Mouse (Mus musculus): Measurements from ENCODE around the gene Ado. TPM values are rescaled to one million over a fixed set of nuclear protein-coding genes. Genes with fewer than 3 reads are reported as not detected.

The Ado gene
- total RNA-seq (2021) = 10 to 100 TPM; 16.4 to 16.6 TPM

DNA sequence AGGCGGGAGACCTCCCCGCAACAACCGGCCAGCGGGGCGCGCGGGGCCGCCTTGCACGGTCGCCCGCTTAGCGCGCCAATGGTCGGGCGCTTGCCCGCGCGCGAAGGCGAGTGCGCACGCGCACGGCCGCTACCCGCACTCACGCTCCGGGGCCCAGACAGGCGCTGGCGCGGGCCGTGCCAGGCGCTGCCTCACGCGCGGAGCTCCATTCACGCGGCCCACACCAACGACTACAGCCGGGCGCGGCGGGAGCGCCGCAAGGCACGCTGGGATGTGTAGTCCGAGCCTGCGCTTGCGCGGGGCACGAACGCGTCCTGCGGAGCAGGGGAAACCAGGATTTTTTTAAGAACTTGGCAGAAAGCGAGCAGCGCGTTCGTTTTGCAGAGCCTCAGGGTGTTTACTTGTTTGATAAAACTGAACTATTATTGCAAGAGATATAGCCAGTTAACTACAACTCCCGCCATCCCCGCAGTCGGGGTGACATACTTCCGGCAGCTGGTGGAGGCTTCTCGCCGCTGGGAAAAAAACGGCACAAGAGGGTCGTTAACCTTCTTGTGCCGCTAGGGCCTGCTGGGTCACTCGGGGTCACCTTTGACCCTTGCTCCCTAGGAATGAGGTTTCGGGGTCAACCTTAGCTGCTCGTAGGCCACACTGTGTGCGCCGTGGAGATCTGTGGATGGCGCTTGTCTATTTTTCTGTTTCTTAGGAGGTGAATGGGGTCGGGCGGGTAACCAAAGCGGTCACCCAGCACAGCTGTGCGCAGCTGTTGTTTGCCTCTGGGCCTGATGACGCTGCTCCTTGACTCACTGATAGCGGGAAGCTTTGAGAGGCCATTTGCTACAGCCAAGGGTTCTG, at the start of gene Ado:
Gene Ado (minus strand): TSS at position 79 of the 855 bp plus-strand sequence.
- intact Hi-C loops (cut with DNase I) = loop anchor here (5.0 to 10.0 kb wide), 2 partner anchors 153 to 726 kb away; partner anchors contain the start of gene Arid5b
- DNase-seq = peak; percentile 88 to 94

DNA sequence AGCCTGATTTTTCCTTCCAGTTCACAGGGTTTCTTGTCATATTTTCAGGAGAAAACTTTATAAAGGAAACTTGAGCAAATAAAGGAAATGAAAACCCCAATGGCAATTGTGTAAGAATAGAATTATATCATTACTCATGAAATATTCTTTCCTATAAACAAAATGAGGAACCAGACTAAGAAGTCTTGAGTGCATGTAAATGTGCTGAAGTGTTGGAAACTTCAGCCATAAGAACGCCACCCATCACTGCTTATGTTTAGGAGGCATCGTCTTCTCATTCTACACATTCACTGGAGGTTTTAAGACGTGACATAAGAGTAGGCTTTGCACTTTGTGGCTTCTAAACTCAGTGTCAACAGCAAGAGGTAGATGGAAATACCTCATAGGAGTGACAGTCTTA, 46.5 kb upstream of the Ado start:
- intact Hi-C loops (cut with DNase I) = no loop called here
- no peak for DNase-seq

DNA sequence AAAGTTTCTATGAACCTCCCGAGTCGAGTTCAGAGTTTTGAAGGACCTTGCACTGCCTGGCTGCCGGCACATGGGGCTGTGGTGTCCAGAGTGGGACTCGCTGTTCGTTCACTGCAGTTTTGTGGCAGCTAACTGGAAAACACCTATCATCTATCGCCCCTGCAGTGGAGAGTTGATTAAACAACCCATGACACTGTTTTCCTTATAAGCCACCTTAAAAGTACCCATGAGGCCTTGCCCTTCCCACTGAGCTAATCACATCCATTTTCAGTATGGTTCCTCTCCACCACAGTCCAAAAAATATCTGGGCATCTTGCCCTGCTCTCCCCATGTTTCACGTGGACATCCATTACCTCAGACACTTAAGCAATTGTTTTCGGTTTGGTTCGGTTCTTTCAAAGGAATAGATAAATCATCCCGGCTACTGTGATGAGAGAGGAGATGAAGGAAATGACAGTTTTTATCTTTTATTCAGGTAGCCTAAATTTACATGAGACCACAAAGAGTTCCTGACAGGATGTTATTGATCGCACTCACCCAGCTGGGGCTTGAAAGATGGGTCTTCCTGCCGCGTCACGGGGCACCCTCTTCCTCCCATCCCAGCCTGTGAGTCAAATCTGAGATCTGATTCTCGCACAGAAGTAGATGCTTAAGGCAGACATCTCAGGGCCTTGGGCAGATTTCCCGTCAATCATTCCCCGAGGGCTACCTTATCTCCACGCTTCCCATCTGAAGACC, 37.3 kb upstream of the Ado start:
- intact Hi-C loops (cut with DNase I) = no loop called here
- no peak for DNase-seq

DNA sequence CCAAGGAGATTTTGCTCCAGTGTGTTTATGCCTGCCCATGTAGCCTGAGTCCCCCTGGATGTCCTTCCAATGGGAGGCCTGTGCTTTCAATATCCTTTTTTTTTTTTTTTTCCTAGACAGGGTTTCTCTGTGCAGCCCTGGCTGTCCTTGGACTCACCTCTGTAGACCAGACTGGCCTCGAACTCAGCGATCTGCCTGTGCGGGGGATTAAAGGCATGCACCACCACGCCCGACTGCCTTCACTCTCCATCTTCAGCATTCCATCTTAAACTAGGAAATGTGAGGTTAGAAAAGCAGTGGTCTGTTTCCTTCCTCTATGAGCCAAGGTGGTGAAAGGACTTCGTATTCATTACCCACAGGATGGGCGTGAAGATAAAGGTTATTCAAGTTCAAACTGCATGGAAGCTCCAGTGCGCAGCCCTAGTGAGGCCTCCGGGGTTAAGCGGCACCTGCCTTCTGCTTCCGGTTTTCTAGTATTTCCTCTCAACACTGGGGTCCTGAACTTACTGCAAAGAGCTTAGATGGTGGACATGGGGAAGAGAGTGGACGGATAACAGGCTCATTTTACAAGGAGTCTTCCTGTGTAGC, 33.0 kb upstream of the Ado start:
- intact Hi-C loops (cut with DNase I) = no loop called here

DNA sequence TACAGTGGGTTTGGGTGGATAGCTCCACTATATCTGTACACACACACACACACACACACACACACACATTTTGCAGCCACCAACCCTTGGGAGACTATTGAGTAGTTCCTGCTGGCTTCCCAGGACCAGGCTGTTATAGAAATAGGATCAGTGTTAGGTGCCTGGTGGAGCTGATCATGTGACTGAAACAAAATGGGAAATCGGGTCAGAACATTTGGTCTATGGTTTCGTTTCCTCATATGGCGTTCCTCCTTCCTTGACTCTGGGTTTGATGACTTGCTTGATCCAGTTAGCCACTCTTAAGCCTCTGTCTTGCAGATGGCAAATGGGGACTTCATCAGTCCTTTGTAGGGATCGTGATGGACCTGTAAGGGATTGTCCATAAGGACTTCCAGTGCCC, 31.1 kb upstream of the Ado start:
- no peak for DNase-seq
- intact Hi-C loops (cut with DNase I) = no loop called here

More for the DNA sequence above, 33.0 kb upstream of the Ado start:
- no peak for DNase-seq

DNA sequence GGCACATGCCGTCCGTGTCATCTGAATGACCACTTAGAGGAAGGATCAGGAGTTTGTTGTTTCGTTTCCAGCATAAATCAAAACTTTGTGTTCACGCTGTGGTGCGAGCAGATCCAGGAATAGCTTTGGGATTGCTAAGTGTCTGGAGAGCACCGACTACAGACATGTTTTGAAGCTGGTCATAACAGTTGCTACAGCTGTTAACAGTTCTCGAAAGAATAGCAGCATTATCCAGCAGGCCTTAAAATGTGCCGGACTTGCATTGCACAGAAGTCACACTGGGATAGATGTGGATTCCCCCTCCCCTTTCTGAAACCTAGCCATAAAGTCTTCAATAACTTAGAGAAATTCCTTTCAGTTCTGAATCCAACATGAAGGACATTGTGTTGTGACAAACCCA, 24.6 kb upstream of the Ado start:
- intact Hi-C loops (cut with DNase I) = no loop called here
- no peak for DNase-seq

DNA sequence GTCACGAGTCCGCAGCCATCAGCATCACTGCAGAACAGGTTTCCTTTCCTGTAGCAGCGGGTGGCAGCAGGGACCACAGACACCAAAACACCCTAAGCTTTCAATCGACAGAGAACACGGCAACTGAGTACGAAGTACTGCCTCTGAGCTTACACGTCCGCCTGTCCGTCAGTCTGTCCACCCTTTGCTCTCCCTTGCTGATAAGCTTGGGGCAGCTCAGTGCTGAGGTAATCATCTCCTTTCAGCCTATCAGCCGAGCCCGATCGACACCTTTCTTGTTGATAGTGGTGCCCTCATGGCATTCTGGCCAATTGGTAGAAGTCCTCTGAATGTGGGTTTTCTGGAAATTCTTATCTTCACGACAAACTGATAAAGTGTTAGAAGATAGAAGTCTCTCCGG, 22.7 kb upstream of the Ado start:
- intact Hi-C loops (cut with DNase I) = no loop called here
- DNase-seq = no peak

DNA sequence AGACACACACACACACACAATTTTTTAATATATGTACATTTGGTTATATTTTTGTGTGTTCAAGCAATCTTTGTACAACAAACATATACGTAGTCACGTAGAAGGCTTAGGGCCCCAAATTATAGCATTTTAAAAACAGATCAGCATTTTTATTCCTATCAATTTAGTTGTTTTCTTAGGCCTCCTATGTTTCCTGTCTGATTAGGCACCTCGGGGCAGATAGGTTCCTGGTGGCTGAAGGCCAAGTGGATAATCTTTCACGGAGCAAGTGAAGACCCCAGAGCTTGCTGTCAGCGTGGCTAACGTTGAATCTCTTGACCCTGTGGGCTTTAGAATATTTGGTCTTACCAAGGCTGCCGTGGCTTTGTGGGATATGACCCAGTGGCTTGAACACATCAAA, 20.8 kb upstream of the Ado start:
- DNase-seq = no peak
- intact Hi-C loops (cut with DNase I) = no loop called here

DNA sequence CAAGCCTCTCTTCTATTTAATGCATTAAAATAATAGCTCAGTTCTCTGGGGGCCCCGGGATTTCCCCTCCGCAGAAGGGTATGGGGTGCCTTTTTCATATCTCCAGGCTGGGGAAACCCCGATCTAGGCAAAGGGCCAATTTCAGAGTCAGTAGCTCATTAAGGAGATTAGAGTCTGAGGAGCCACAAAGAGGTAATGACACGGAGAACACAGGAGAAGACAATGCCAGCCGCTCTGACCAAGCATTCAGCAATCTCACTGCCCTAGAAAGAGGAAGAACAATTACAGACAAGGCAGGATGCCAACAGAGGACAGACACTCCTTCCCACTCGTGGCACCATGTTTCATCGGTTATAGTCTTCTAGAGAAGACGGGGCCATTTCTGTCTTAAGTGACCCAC, 17.3 kb upstream of the Ado start:
- intact Hi-C loops (cut with DNase I) = no loop called here
- DNase-seq = no peak

DNA sequence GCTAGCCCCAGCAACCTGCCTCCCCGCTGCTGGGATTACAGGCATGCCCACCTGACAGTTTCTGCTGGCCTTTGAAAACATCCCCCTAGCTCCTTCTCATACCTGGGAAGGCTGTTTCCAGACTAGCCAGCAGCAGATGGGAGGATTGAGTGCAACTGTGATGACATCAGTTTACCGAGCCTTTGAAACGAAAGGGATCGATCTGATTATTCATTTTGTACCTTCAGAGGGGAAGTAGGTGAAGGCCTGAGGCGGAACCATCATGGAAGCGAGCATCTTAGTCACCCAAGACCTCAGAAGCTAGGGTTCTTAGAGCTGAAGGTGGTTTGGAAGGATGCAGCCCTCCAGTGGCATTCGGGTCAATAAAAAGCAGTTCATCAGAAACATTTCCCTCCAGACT, 15.8 kb upstream of the Ado start:
- DNase-seq = no peak
- intact Hi-C loops (cut with DNase I) = no loop called here

DNA sequence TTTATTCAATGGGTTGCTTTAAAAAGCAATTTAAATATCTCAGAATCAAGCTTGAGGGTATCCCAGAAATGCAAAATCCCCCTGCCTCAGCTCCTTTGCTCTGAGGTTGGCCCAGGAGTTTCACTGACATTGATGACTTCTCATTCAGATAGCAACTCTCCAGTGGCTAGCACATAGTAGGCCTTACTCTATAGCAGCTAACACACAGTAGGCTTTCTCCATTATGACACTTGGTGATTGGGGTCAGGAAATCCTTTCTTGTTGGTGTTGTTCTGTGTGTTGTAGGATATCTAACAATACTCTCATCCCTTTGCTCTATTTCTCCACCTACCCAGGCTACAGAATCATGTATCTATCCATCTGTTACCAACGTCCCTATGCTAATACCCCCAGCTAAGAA, 12.4 kb upstream of the Ado start:
- intact Hi-C loops (cut with DNase I) = no loop called here
- DNase-seq = no peak

DNA sequence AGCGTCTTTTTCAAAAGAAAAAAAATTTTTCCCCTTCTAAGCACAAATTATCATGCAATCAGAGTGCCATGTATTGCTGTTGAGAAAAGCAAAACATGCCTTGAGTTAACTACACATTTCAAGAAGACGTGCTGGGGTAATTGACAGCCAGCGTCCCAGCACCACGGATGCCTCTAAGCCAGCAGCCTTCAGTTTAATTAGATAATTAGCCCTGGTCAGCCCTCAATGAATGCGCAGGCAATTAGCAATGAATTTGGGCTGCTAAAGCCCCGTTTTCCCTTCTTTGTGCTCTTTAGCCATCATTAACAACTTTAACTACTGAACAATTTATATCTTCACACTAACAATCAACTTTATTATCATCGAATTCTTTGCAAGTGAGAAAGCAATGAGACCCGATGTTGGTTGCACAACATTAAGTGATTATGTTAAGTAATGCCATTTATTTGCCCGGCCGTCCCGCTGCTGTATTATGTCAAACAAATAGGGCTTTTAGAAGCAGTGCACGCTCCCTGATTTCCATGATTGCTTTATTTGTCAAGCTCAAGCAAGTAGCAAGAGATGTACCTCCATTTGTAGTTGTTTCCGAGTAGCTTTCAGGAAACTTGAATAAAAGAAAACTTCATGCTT, 11.1 kb upstream of the Ado start:
- DNase-seq = no peak
- intact Hi-C loops (cut with DNase I) = no loop called here

DNA sequence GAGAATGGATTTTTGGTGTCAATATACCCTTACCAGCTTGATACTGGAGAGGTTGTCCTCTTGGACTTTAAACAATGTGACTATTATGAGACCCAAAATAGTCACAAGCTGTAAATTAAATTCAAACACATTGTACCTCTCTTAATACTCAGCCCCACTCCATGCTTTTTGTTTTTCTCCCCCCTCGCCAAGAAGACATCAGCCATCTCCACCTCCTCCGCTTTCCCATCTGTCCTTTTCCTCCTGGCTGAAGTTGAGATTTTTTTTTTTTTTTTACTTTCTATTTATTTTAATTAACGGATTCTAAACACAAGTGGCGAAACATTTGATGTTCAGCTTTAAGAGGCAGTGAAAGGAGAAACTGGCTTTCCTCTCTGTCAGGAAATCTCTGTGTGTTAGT, 9.3 kb upstream of the Ado start:
- no peak for DNase-seq
- intact Hi-C loops (cut with DNase I) = no loop called here

DNA sequence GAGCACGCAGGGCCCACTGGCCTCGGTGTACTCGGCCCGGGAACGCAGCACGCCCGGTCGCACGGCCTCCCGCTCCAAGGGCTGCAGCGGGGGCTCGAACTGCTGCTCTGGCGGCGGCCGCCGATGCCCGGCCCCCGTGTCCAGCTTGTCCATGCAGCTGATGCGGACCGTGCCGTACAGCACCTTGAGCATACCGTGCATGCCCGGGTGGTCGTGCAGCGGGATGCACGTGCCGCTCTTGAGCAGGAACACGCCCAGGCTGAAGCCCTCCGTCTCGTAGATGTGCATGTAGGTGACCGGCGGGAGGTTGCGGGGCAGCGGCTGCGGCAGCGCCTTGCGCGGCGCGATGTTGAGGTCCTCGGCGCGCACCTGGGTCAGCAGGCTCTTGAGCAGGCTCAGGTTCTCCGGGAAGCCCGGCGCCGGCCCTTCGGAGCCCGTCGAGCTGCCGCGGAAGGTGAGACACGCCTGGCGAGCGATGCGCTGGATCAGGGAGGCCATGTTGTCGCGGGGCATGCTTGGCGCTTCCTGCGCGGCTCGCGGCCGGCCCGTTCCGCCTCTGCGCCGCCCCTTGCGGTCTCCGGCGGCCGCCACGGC, 397 bp downstream of the Ado start:
- intact Hi-C loops (cut with DNase I) = loop anchor here (5.0 to 10.0 kb wide), 2 partner anchors 154 to 726 kb away; partner anchors contain the start of gene Arid5b
- no peak for DNase-seq

DNA sequence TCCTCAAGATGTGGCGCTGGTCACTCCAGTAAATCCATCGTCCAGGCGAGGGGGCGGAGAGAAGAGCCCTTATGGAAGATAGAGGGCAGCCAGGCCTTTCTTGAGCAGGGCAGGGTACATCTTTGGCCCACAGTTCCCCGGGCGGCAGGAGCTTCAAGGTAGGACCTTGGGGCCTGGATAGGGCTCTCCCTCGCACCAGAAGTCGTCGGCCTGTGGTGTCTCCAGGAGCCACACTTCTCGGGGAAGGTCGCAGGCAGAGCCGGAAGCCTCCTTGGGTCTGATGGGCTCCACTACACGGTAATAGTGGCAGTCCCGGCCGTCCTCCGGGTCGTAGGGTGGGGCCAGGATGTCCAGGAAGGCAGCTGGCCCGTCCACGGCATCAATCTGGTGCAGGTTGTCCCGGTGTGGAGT, 900 bp downstream of the Ado start:
- intact Hi-C loops (cut with DNase I) = loop anchor here (5.0 to 10.0 kb wide), 2 partner anchors 154 to 727 kb away; partner anchors contain the start of gene Arid5b
- DNase-seq = peak; percentile 32 to 53

DNA sequence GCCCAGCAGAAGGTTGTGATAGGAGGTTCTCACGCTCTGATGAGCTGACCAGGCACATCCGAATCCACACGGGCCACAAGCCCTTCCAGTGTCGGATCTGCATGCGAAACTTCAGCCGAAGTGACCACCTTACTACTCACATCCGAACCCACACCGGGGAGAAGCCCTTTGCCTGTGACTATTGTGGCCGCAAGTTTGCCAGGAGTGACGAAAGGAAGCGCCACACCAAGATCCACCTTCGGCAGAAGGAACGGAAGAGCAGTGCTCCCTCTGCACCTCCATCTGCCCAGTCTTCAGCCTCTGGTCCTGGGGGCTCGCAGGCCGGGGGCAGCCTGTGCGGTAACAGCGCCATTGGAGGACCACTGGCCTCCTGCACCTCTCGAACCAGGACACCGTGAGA, 8.2 kb downstream of the Ado start:
- DNase-seq = no peak
- intact Hi-C loops (cut with DNase I) = loop anchor here (10.0 kb wide), 1 partner anchor 734 kb away; the partner anchor contains the start of gene Arid5b

DNA sequence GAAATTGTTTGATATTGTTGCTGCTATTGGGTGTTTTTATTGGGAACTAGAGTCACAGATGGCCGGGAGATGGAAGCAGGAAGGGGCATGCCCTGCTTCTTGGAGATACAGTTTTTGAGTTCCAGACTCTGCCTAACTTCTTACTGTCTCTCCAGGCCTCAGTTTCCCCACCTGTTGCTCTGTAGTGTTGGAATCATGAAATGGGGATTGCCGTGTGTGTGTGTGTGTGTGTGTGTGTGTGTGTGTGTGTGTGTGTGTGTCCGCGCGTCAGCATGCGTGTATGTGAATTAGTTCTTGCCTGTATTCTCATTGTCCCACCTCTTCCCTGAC, 9.4 kb downstream of the Ado start:
- DNase-seq = no peak
- intact Hi-C loops (cut with DNase I) = loop anchor here (5.0 to 10.0 kb wide), 2 partner anchors 108 to 445 kb away; no protein-coding TSS in a partner anchor

DNA sequence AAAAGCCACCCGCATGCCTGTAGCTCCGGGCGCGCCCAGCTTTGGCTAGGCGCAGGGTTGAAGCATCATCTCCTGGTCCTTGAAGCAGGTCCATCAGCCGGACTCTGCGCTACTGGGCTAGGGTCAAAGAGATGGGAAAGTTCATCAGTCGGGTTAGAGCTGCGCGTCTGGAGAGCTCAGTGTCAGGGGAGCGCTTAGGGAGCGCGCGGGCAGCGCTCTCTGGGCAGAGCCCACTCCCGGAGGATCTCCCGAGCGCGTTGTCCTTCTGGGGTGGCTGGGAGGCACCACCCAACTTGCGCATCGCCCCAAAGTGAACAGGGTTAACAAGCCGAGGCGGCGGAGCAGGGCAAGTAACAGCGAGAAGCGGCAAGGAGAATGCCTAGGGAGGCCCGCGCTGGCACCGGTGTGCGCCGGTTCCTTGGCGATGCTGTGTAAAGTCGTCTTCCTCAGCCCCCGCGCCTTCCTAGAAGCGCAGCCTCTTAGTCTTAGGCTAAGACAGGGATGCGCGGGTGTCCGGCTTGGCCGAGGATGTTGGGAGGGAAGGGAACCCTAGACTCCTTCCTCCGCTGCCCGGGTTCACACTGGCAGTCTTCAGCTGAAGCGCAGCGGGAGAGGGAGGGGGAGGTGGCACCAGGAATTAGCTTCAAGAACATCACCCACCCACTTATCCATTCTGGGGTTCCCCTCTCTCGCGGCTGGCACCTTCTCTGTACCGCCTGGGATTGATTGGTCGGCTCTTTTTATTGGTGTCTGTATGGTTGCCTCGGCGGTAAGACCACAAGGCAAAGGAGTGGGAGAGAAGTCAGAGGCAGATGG, 10.0 kb downstream of the Ado start:
- intact Hi-C loops (cut with DNase I) = loop anchor here (5.0 to 10.0 kb wide), 2 partner anchors 109 to 446 kb away; no protein-coding TSS in a partner anchor
- DNase-seq = peak; percentile 15 to 36

DNA sequence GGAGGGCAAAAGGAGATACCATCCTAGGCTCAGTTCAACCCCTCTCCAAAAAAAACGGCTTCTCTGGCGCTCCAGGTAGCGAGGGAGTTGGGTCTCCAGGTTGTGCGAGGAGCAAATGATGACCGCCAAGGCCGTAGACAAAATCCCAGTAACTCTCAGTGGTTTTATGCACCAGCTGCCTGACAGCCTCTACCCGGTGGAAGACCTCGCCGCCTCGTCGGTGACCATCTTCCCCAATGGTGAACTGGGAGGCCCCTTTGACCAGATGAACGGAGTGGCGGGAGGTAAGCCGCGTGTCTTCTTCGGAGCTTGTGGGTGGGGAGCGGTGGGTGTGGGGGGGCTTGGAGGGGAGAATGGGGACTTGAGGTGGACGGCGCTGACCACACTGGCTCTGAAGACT, 10.6 kb downstream of the Ado start:
- peak; percentile 12 to 17 for DNase-seq
- intact Hi-C loops (cut with DNase I) = loop anchor here (5.0 to 10.0 kb wide), 2 partner anchors 109 to 447 kb away; no protein-coding TSS in a partner anchor

Measured in heart, postnatal 36 days (tissue).